Mouse (Mus musculus): ENCODE results near the gene Bcl7c. TPM values are rescaled to one million over a fixed set of nuclear protein-coding genes. Genes with fewer than 3 reads are reported as not detected.

Gene Bcl7c
- total and polyA plus RNA-seq, 3 experiments: 28.0 to 71.3 (median 60.5) TPM

- Histone ChIP-seq H3K4me3 (replicated peaks in 1 of 3; ENCODE audit: low read depth in 2 of 3, low read length in 2 of 3, poor library complexity in 1 of 3) (no peak overlapping the region), H3K9ac (ENCODE audit: insufficient read depth, low read depth) (no peak overlapping the region), H3K79me2 (replicated peaks; ENCODE audit: control insufficient read depth, extremely low read depth, insufficient read depth, poor library complexity, severe bottlenecking) (no peaks in the 10 kb centered on the region), H3K4me2 (ENCODE audit: insufficient read depth, low read depth, poor library complexity, severe bottlenecking) (no peak overlapping the region), H3K27me3 (replicated peaks) (no peaks in the 10 kb centered on the region), H3K9me3 (replicated peaks; ENCODE audit: low read length) (no peaks in the 10 kb centered on the region), H3K27ac (ENCODE audit: insufficient read depth, low read depth) (no peak overlapping the region), H3K36me3 (replicated peaks in 1 of 2; ENCODE audit: control insufficient read depth in 1 of 2, insufficient read depth in 1 of 2, low read length in 1 of 2) (no peaks in the 10 kb centered on the region), H3K4me1 (ENCODE audit: control insufficient read depth in 1 of 2, insufficient read depth in 2 of 2) (peaks cover 0 to 2% of the 10 kb centered on the region in 2 experiments; a peak in 1 of 4 replicates)
- in situ Hi-C loops (cut with MboI; ENCODE audit: low pct_ligation_motif_present, low pct_unique_long_range_greater_than_20kb, low sequenced_read_pairs) (no loop called here), dilution Hi-C loops (cut with MboI; ENCODE audit: extremely low pct_ligation_motif_present, extremely low pct_unique_long_range_greater_than_20kb, low sequenced_read_pairs) (no loop called here)
- no peak for DNase-seq (ENCODE audit: extremely low read depth)
- TF ChIP-seq CHD2 (IDR thresholded peaks at IDR 0.05; ENCODE audit: low read length) (no peak), MAX (IDR thresholded peaks at IDR 0.05; ENCODE audit: low read length) (no peak), MEF2A (IDR thresholded peaks at IDR 0.05; ENCODE audit: borderline replicate concordance, low read depth, low read length) (no peak), GABPA (IDR thresholded peaks at IDR 0.05; ENCODE audit: insufficient replicate concordance, low read depth, low read length) (no peak), USF1 (IDR thresholded peaks at IDR 0.05; ENCODE audit: low read depth, low read length) (no peak), ZKSCAN1 (IDR thresholded peaks at IDR 0.05; ENCODE audit: borderline replicate concordance, low read depth, low read length) (no peak), KAT2A (IDR thresholded peaks at IDR 0.05; ENCODE audit: insufficient replicate concordance, low read length) (no peak), TCF12 (IDR thresholded peaks at IDR 0.05; ENCODE audit: low read depth, low read length) (no peak), TBP (conservative IDR thresholded peaks at IDR 0.05; ENCODE audit: low read depth, low read length) (no peak), USF2 (conservative IDR thresholded peaks at IDR 0.05; ENCODE audit: low read depth, low read length) (no peak), JUND (conservative IDR thresholded peaks at IDR 0.05; ENCODE audit: low read depth, low read length) (no peak), UBTF (IDR thresholded peaks at IDR 0.05; ENCODE audit: low read depth, low read length) (no peak), JUN (IDR thresholded peaks at IDR 0.05; ENCODE audit: insufficient read depth, low read depth, low read length) (no peak), ZC3H11A (IDR thresholded peaks at IDR 0.05; ENCODE audit: low read depth, low read length) (no peak), RAD21 (IDR thresholded peaks at IDR 0.05; ENCODE audit: low read depth, low read length) (no peak), POLR2AphosphoS2 (IDR thresholded peaks at IDR 0.05; ENCODE audit: low read depth, low read length) (no peak), PAX5 (IDR thresholded peaks at IDR 0.05; ENCODE audit: low read length) (no peak), ZMIZ1 (IDR thresholded peaks at IDR 0.05; ENCODE audit: low read depth, low read length) (no peak), CHD1 (IDR thresholded peaks at IDR 0.05; ENCODE audit: low read depth, low read length) (no peak)
Measured at GRCm38 (mm10) chr7:127651624-127652023, 57.1 kb downstream of the Bcl7c start.

GRCm38 (mm10) chr7:127649206-127649605, 59.5 kb downstream of the Bcl7c start:
- dilution Hi-C loops (cut with MboI; ENCODE audit: extremely low pct_ligation_motif_present, extremely low pct_unique_long_range_greater_than_20kb, low sequenced_read_pairs): no loop called here
- no peak overlapping the region for H3K4me3 ChIP-seq (replicated peaks in 1 of 3; ENCODE audit: low read depth in 2 of 3, low read length in 2 of 3, poor library complexity in 1 of 3)
- H3K9me3 ChIP-seq (replicated peaks; ENCODE audit: low read length): no peaks in the 10 kb centered on the region
- H3K27me3 ChIP-seq (replicated peaks): no peaks in the 10 kb centered on the region
- H3K36me3 ChIP-seq (replicated peaks in 1 of 2; ENCODE audit: control insufficient read depth in 1 of 2, insufficient read depth in 1 of 2, low read length in 1 of 2): no peaks in the 10 kb centered on the region
- TF ChIP-seq NRF1 (IDR thresholded peaks at IDR 0.05; ENCODE audit: low read depth, low read length) (no peak), MXI1 (IDR thresholded peaks at IDR 0.05; ENCODE audit: low read depth, low read length) (no peak), ZKSCAN1 (IDR thresholded peaks at IDR 0.05; ENCODE audit: borderline replicate concordance, low read depth, low read length) (no peak), POLR2A (IDR thresholded peaks at IDR 0.05; ENCODE audit: low read depth, low read length) (no peak), SIN3A (IDR thresholded peaks at IDR 0.05; ENCODE audit: low read length) (no peak), IRF4 (IDR thresholded peaks at IDR 0.05; ENCODE audit: low read depth, low read length) (no peak), SMC3 (IDR thresholded peaks at IDR 0.05; ENCODE audit: low read depth, low read length) (no peak), ZNF384 (IDR thresholded peaks at IDR 0.05; ENCODE audit: low read depth, low read length) (no peak), POLR2AphosphoS2 (IDR thresholded peaks at IDR 0.05; ENCODE audit: low read depth, low read length) (no peak), MAX (IDR thresholded peaks at IDR 0.05; ENCODE audit: low read length) (no peak), E2F4 (IDR thresholded peaks at IDR 0.05; ENCODE audit: insufficient replicate concordance, low read depth, low read length) (no peak), TCF12 (IDR thresholded peaks at IDR 0.05; ENCODE audit: low read depth, low read length) (no peak), USF2 (conservative IDR thresholded peaks at IDR 0.05; ENCODE audit: low read depth, low read length) (no peak), EP300 (IDR thresholded peaks at IDR 0.05; ENCODE audit: low read length) (no peak), CHD1 (IDR thresholded peaks at IDR 0.05; ENCODE audit: low read depth, low read length) (no peak), CHD2 (IDR thresholded peaks at IDR 0.05; ENCODE audit: low read length) (no peak)
- H3K27ac ChIP-seq (ENCODE audit: insufficient read depth, low read depth): no peak overlapping the region
- no peaks in the 10 kb centered on the region for H3K4me1 ChIP-seq (ENCODE audit: control insufficient read depth in 1 of 2, insufficient read depth in 2 of 2)
- no peak for DNase-seq (ENCODE audit: extremely low read depth)
- in situ Hi-C loops (cut with MboI; ENCODE audit: low pct_ligation_motif_present, low pct_unique_long_range_greater_than_20kb, low sequenced_read_pairs): no loop called here
- no peaks in the 10 kb centered on the region for H3K79me2 ChIP-seq (replicated peaks; ENCODE audit: control insufficient read depth, extremely low read depth, insufficient read depth, poor library complexity, severe bottlenecking)
- no peak overlapping the region for H3K4me2 ChIP-seq (ENCODE audit: insufficient read depth, low read depth, poor library complexity, severe bottlenecking)
- no peak overlapping the region for H3K9ac ChIP-seq (ENCODE audit: insufficient read depth, low read depth)
